10 mouse cellular contexts compared by ENCODE assay signal in the genomic region with DNA sequence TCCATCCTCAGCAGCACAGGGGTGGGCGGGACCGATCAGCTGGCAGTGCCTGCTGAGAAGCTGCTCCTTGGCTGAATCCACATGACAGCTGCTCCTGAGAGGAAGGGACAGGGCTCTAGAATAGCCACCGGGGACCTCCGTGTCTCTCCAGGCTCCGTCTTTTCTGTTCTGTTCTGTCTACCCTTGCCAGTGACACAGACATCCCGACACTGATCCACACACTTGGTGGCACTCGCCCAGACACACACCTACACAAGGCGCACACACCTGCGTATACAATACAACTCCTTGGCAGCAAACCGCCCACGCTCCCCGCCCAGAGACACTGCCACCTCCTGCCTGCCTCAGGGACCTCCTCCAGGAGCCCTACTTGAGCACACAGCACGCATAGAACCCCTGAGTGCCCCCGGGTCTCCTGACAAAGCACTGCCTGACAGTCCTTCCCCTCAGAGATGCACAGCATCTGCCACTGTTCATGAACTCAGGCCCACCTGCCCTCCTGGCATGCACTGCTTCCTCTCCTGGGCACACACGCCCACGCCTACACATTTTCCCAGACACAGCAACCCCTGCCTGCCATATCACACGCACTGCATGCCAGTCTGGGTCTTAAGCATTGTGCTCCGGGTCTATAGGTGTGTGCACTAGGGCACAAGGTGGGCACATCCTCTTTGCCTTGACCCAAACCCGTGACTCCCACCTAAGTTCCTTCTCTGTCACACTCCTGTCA. TPM values are rescaled to one million over a fixed set of nuclear protein-coding genes. Genes with fewer than 3 reads are reported as not detected.
DNase-seq lines count a peak whose midpoint lies in the region; ATAC-seq and TF ChIP-seq lines count a peak whose summit lies in the region.
"Had no signal": no experiment of that assay in that cellular context is flagged by ENCODE, and none has a peak within 500 bp of the region (broad histone marks: within the 10 kb centered on the region; RNA-seq: fewer than 3 reads in every experiment).

No protein-coding gene starts in this region.

- 55% methylated on average over 19 of the region's 19 CpGs for WGBS in hindbrain, embryonic 10.5 days
- WGBS in midbrain, embryonic 13.5 days = 54% methylated on average over 19 of the region's 19 CpGs
- WGBS in lung, adult 2 months = 51% methylated on average over 19 of the region's 19 CpGs
- 59% methylated on average over 19 of the region's 19 CpGs for WGBS in thymus, adult 2 months

- 0 out of 2 replicates have a peak, but pooled peaks cover 2% of the 10 kb centered on the region for H3K36me3 ChIP-seq in E14TG2a.4 (ENCODE audit: insufficient read depth, low read length)
- no peaks in the 10 kb centered on the region for H3K36me3 ChIP-seq in hindbrain, embryonic 10.5 days
- H3K36me3 ChIP-seq in midbrain, embryonic 13.5 days = no peaks in the 10 kb centered on the region
- H3K36me3 ChIP-seq in thymus, adult 2 months (ENCODE audit: control insufficient read depth, insufficient read depth, low read length) = no peaks in the 10 kb centered on the region
- H3K36me3 ChIP-seq: liver, embryonic 15.5 days had no signal

- H3K9ac ChIP-seq in midbrain, embryonic 13.5 days (replicated peaks) = peak overlapping the region; percentile 88
- H3K9ac ChIP-seq: liver, embryonic 15.5 days had no signal

- no peaks in the 10 kb centered on the region for H3K9me3 ChIP-seq in E14TG2a.4 (ENCODE audit: low read length)
- H3K9me3 ChIP-seq in hindbrain, embryonic 10.5 days = no peaks in the 10 kb centered on the region
- H3K9me3 ChIP-seq in midbrain, embryonic 13.5 days = no peaks in the 10 kb centered on the region
- H3K9me3 ChIP-seq: liver, embryonic 15.5 days had no signal

- peaks cover 70% of the 10 kb centered on the region for H3K4me1 ChIP-seq in E14TG2a.4 (replicated peaks; ENCODE audit: low read depth, low read length)
- H3K4me1 ChIP-seq in hindbrain, embryonic 10.5 days (replicated peaks) = peaks cover 70% of the 10 kb centered on the region
- peaks cover 91% of the 10 kb centered on the region for H3K4me1 ChIP-seq in midbrain, embryonic 13.5 days (replicated peaks)
- H3K4me1 ChIP-seq in lung, adult 2 months (ENCODE audit: control insufficient read depth, insufficient read depth, low read length) = no peaks in the 10 kb centered on the region
- H3K4me1 ChIP-seq in thymus, adult 2 months (replicated peaks; ENCODE audit: control insufficient read depth, insufficient read depth, low read length) = peaks cover 5% of the 10 kb centered on the region; the same call in 1 of the 2 replicates

- H3K4me3 ChIP-seq in E14TG2a.4 (replicated peaks; ENCODE audit: low read length) = peak overlapping the region; percentile 32
- peak overlapping the region; percentile 66; the same call in 1 of the 2 replicates for H3K4me3 ChIP-seq in hindbrain, embryonic 10.5 days
- H3K4me3 ChIP-seq in midbrain, embryonic 13.5 days (replicated peaks) = peak overlapping the region; percentile 69
- H3K4me3 ChIP-seq in lung, adult 2 months (replicated peaks; ENCODE audit: extremely low read depth, low read depth, low read length) = no peak overlapping the region
- H3K4me3 ChIP-seq in thymus, adult 2 months (ENCODE audit: control insufficient read depth, insufficient read depth, low read length) = no peak overlapping the region
- H3K4me3 ChIP-seq: liver, embryonic 15.5 days had no signal

- peaks cover 58% of the 10 kb centered on the region for H3K27me3 ChIP-seq in E14TG2a.4 (ENCODE audit: insufficient read depth, low read length)
- peaks cover 81% of the 10 kb centered on the region for H3K27me3 ChIP-seq in hindbrain, embryonic 10.5 days (ENCODE audit: insufficient read depth, poor library complexity, severe bottlenecking)
- H3K27me3 ChIP-seq in midbrain, embryonic 13.5 days = peaks cover 5% of the 10 kb centered on the region; the same call in 1 of the 2 replicates
- H3K27me3 ChIP-seq in thymus, adult 2 months (ENCODE audit: control insufficient read depth, insufficient read depth, low read length) = no peaks in the 10 kb centered on the region; the same call in 1 of the 2 replicates

- TF ChIP-seq POLR2A in lung, adult 2 months (IDR thresholded peaks at IDR 0.05; ENCODE audit: borderline replicate concordance, extremely low read depth, low read depth, low read length) = no peak
- no peak for TF ChIP-seq POLR2A in thymus, adult 2 months (IDR thresholded peaks at IDR 0.05; ENCODE audit: control insufficient read depth, extremely low read depth, insufficient read depth, low read length, poor library complexity)

- DNase-seq in cerebellum, adult 9-10 months = peak; percentile 77
- no peak for DNase-seq in hindbrain, embryonic 10.5 days (ENCODE audit: low spot score)
- no peak for DNase-seq in lung, adult 2 months
- no peak for DNase-seq in kidney, adult 11 months
- DNase-seq in thymus, adult 2 months = no peak
- DNase-seq: adrenal gland, postnatal 36 days had no signal

- ATAC-seq in midbrain, embryonic 13.5 days = no peak
- no peak for ATAC-seq in megakaryocyte-erythroid progenitor cell, adult 5-6 weeks (replicated peaks; ENCODE audit: low FRiP score, low TSS enrichment, poor library complexity, severe bottlenecking)

- peak overlapping the region; percentile 68 for H3K4me2 ChIP-seq in midbrain, embryonic 13.5 days (replicated peaks)
- H3K4me2 ChIP-seq: liver, embryonic 15.5 days had no signal

- no peak overlapping the region for H3K27ac ChIP-seq in hindbrain, embryonic 10.5 days
- H3K27ac ChIP-seq in midbrain, embryonic 13.5 days = no peak overlapping the region
- H3K27ac ChIP-seq in thymus, adult 2 months (ENCODE audit: control insufficient read depth, insufficient read depth, low read length) = no peak overlapping the region
- H3K27ac ChIP-seq: liver, embryonic 15.5 days had no signal

- no peak for TF ChIP-seq CTCF in E14TG2a.4 (conservative IDR thresholded peaks at IDR 0.05; ENCODE audit: low read length)
- TF ChIP-seq CTCF in lung, adult 2 months (IDR thresholded peaks at IDR 0.05; ENCODE audit: insufficient read depth, low read length) = no peak
- no peak for TF ChIP-seq CTCF in thymus, adult 2 months (IDR thresholded peaks at IDR 0.05; ENCODE audit: borderline replicate concordance, control insufficient read depth, extremely low read depth, insufficient read depth, low read length, poor library complexity)

RNA-seq across cellular contexts. Expression of gene Nrxn2, which starts 2.1 kb away (rescaled TPM):
- polyA plus RNA-seq in hindbrain, embryonic 10.5 days (2016; fragmentation: Nextera tagmentation; extraction: Ambion mirVana) = 4.4 and 13.2 TPM in 2 replicates
- polyA plus RNA-seq in midbrain, embryonic 13.5 days (2015; fragmentation: Nextera tagmentation; extraction: Ambion mirVana) = 20.7 and 24.3 TPM in 2 replicates
- 7.3 and 11.0 TPM in 2 replicates for polyA plus RNA-seq in lung, adult 2 months (2012; rRNA removed)
- not detected in 2 replicates for total RNA-seq in megakaryocyte-erythroid progenitor cell, adult 5-6 weeks (2014; fragmentation: Nextera tagmentation)
- not detected in 2 replicates for total RNA-seq in megakaryocyte-erythroid progenitor cell, adult 5-6 weeks (2017)
- 1.2 and 1.5 TPM in 2 replicates for polyA plus RNA-seq in thymus, adult 2 months (2012; rRNA removed)

RNA-seq across cellular contexts. Expression of gene Rasgrp2, which starts 21.5 kb away (rescaled TPM):
- polyA plus RNA-seq in hindbrain, embryonic 10.5 days (2016; fragmentation: Nextera tagmentation; extraction: Ambion mirVana) = 20.5 and 20.7 TPM in 2 replicates
- polyA plus RNA-seq in midbrain, embryonic 13.5 days (2015; fragmentation: Nextera tagmentation; extraction: Ambion mirVana) = 28.5 and 29.6 TPM in 2 replicates
- 210 and 287 TPM in 2 replicates for polyA plus RNA-seq in lung, adult 2 months (2012; rRNA removed)
- total RNA-seq in megakaryocyte-erythroid progenitor cell, adult 5-6 weeks (2014; fragmentation: Nextera tagmentation) = 41.2 and 64.6 TPM in 2 replicates
- total RNA-seq in megakaryocyte-erythroid progenitor cell, adult 5-6 weeks (2017) = 21.6 and 32.0 TPM in 2 replicates
- 558 and 561 TPM in 2 replicates for polyA plus RNA-seq in thymus, adult 2 months (2012; rRNA removed)

RNA-seq across cellular contexts. Expression of gene Pygm, which starts 36.4 kb away (rescaled TPM):
- polyA plus RNA-seq in hindbrain, embryonic 10.5 days (2016; fragmentation: Nextera tagmentation; extraction: Ambion mirVana) = 1.3 and 1.9 TPM in 2 replicates
- 1.9 and 2.2 TPM in 2 replicates for polyA plus RNA-seq in midbrain, embryonic 13.5 days (2015; fragmentation: Nextera tagmentation; extraction: Ambion mirVana)
- polyA plus RNA-seq in lung, adult 2 months (2012; rRNA removed) = 32.8 and 135 TPM in 2 replicates
- 4.9 TPM in 1 of 2 replicates, not detected in the other for total RNA-seq in megakaryocyte-erythroid progenitor cell, adult 5-6 weeks (2014; fragmentation: Nextera tagmentation)
- total RNA-seq in megakaryocyte-erythroid progenitor cell, adult 5-6 weeks (2017) = 0.04 and 4.9 TPM in 2 replicates
- polyA plus RNA-seq in thymus, adult 2 months (2012; rRNA removed) = 6.5 and 41.6 TPM in 2 replicates

RNA-seq across cellular contexts. Expression of gene Sf1, which starts 57.2 kb away (rescaled TPM):
- 198 and 221 TPM in 2 replicates for polyA plus RNA-seq in hindbrain, embryonic 10.5 days (2016; fragmentation: Nextera tagmentation; extraction: Ambion mirVana)
- 120 and 128 TPM in 2 replicates for polyA plus RNA-seq in midbrain, embryonic 13.5 days (2015; fragmentation: Nextera tagmentation; extraction: Ambion mirVana)
- polyA plus RNA-seq in lung, adult 2 months (2012; rRNA removed) = 136 and 194 TPM in 2 replicates
- 286 and 398 TPM in 2 replicates for total RNA-seq in megakaryocyte-erythroid progenitor cell, adult 5-6 weeks (2014; fragmentation: Nextera tagmentation)
- total RNA-seq in megakaryocyte-erythroid progenitor cell, adult 5-6 weeks (2017) = 253 and 302 TPM in 2 replicates
- 365 and 553 TPM in 2 replicates for polyA plus RNA-seq in thymus, adult 2 months (2012; rRNA removed)

Comparison
In these comparisons a context has a peak if more than half of its experiments do, and no peak if none do; other contexts are left out.
1. H3K4me3 ChIP-seq: peak in E14TG2a.4 (single experiment), hindbrain, embryonic 10.5 days (single experiment) and midbrain, embryonic 13.5 days (single experiment); none in lung, adult 2 months (single experiment) and thymus, adult 2 months (single experiment).